Mouse (Mus musculus): ENCODE measurements around the gene Sox5. TPM values are rescaled to one million over a fixed set of nuclear protein-coding genes. Genes with fewer than 3 reads are reported as not detected.

Gene Sox5
- polyA plus RNA-seq, 1 experiment: 0.85 TPM

GRCm38 (mm10) chr6:144445761-144446373, 335.9 kb downstream of the Sox5 start:
- no peak overlapping the region for H3K27ac ChIP-seq (ENCODE audit: insufficient read depth, low read depth, low read length)
- TF ChIP-seq POLR2A (IDR thresholded peaks at IDR 0.05; ENCODE audit: low read depth, low read length) (no peak), CTCF (IDR thresholded peaks at IDR 0.05; ENCODE audit: extremely low read depth, insufficient read length, insufficient replicate concordance, low read depth, low read length) (no peak)
- H3K27me3 ChIP-seq (ENCODE audit: control insufficient read depth, insufficient read depth, low read length): no peaks in the 10 kb centered on the region
- H3K4me1 ChIP-seq (ENCODE audit: control insufficient read depth, insufficient read depth, insufficient read length, low read length): no peaks in the 10 kb centered on the region
- no peak overlapping the region for H3K4me3 ChIP-seq (ENCODE audit: low read depth, low read length)
- WGBS: 85% methylated on average over 8 of the region's 8 CpGs
- no peaks in the 10 kb centered on the region for H3K36me3 ChIP-seq (ENCODE audit: control insufficient read depth, insufficient read depth, low read length)

GRCm38 (mm10) chr6:144444367-144444766, 337.4 kb downstream of the Sox5 start:
- TF ChIP-seq CTCF (IDR thresholded peaks at IDR 0.05; ENCODE audit: extremely low read depth, insufficient read length, insufficient replicate concordance, low read depth, low read length): no peak
- TF ChIP-seq POLR2A (IDR thresholded peaks at IDR 0.05; ENCODE audit: low read depth, low read length): no peak
- H3K4me1 ChIP-seq (ENCODE audit: control insufficient read depth, insufficient read depth, insufficient read length, low read length): no peaks in the 10 kb centered on the region

GRCm38 (mm10) chr6:144443681-144444080, 338.1 kb downstream of the Sox5 start:
- no peak for TF ChIP-seq POLR2A (IDR thresholded peaks at IDR 0.05; ENCODE audit: low read depth, low read length)
- no peak for TF ChIP-seq CTCF (IDR thresholded peaks at IDR 0.05; ENCODE audit: extremely low read depth, insufficient read length, insufficient replicate concordance, low read depth, low read length)
- no peaks in the 10 kb centered on the region for H3K36me3 ChIP-seq (ENCODE audit: control insufficient read depth, insufficient read depth, low read length)
- no peaks in the 10 kb centered on the region for H3K4me1 ChIP-seq (ENCODE audit: control insufficient read depth, insufficient read depth, insufficient read length, low read length)
- no peak overlapping the region for H3K27ac ChIP-seq (ENCODE audit: insufficient read depth, low read depth, low read length)
- no peaks in the 10 kb centered on the region for H3K27me3 ChIP-seq (ENCODE audit: control insufficient read depth, insufficient read depth, low read length)
- H3K4me3 ChIP-seq (ENCODE audit: low read depth, low read length): no peak overlapping the region
- WGBS: 50% methylated on average over 1 of the region's 1 CpGs

More at GRCm38 (mm10) chr6:144444367-144444766, 337.4 kb downstream of the Sox5 start:
- WGBS: 83% methylated on average over 5 of the region's 5 CpGs
- Histone ChIP-seq H3K27ac (ENCODE audit: insufficient read depth, low read depth, low read length) (no peak overlapping the region), H3K27me3 (ENCODE audit: control insufficient read depth, insufficient read depth, low read length) (no peaks in the 10 kb centered on the region), H3K4me3 (ENCODE audit: low read depth, low read length) (no peak overlapping the region), H3K36me3 (ENCODE audit: control insufficient read depth, insufficient read depth, low read length) (no peaks in the 10 kb centered on the region)

DNA sequence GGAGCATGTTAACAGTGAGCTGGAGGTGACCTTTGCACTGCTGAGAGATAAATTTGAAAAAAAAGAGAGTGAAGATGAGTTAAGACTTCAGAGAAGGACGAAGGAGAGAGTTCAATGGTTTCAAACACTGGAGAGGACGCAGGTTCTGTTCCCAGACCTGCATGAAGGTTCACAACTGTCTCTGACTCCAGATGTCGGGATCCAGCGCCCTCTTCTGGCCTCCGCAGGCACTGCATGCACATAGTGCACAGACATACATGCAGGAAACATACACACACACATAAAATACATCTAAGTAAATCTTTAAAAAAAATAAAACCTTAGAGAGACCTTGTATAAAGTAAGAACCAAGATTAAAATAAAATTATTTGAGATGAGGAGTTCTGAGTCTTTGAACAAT, 352.5 kb downstream of the Sox5 start:
- Histone ChIP-seq H3K4me1 (ENCODE audit: control insufficient read depth, insufficient read depth, insufficient read length, low read length) (no peaks in the 10 kb centered on the region), H3K27ac (ENCODE audit: insufficient read depth, low read depth, low read length) (no peak overlapping the region), H3K4me3 (ENCODE audit: low read depth, low read length) (no peak overlapping the region), H3K36me3 (ENCODE audit: control insufficient read depth, insufficient read depth, low read length) (no peaks in the 10 kb centered on the region), H3K27me3 (ENCODE audit: control insufficient read depth, insufficient read depth, low read length) (no peaks in the 10 kb centered on the region)
- no peak for TF ChIP-seq POLR2A (IDR thresholded peaks at IDR 0.05; ENCODE audit: low read depth, low read length)
- peak; percentile 37; the same call in 1 of the 2 replicates for TF ChIP-seq CTCF (IDR thresholded peaks at IDR 0.05; ENCODE audit: extremely low read depth, insufficient read length, insufficient replicate concordance, low read depth, low read length)
- 68% methylated on average over 5 of the region's 5 CpGs for WGBS

DNA sequence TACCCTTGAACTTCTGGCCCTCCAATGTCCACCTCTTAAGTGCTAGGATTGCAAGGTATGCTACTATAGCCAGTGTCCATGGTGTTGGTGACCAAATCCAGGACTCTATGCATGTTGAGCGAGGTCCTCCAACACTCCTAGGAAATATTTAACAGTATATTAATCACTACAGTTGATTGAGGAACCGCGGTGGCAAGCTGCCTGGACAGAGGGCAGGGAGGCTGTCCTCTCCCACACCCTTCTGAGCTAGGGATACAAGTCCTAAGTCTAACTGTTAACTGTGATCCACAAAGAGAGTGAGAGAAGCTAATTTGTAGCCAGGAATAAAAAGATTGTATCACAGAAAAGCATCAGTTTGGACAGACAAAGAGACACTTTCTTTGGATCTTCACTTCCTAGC, 373.7 kb downstream of the Sox5 start:
- Histone ChIP-seq H3K4me1 (ENCODE audit: control insufficient read depth, insufficient read depth, insufficient read length, low read length) (no peaks in the 10 kb centered on the region), H3K4me3 (ENCODE audit: low read depth, low read length) (no peak overlapping the region), H3K27ac (ENCODE audit: insufficient read depth, low read depth, low read length) (no peak overlapping the region), H3K36me3 (ENCODE audit: control insufficient read depth, insufficient read depth, low read length) (no peaks in the 10 kb centered on the region), H3K27me3 (ENCODE audit: control insufficient read depth, insufficient read depth, low read length) (no peaks in the 10 kb centered on the region)
- TF ChIP-seq POLR2A (IDR thresholded peaks at IDR 0.05; ENCODE audit: low read depth, low read length) (no peak), CTCF (IDR thresholded peaks at IDR 0.05; ENCODE audit: extremely low read depth, insufficient read length, insufficient replicate concordance, low read depth, low read length) (no peak)
- whole genome bisulfite sequencing: 37% methylated on average over 3 of the region's 3 CpGs

DNA sequence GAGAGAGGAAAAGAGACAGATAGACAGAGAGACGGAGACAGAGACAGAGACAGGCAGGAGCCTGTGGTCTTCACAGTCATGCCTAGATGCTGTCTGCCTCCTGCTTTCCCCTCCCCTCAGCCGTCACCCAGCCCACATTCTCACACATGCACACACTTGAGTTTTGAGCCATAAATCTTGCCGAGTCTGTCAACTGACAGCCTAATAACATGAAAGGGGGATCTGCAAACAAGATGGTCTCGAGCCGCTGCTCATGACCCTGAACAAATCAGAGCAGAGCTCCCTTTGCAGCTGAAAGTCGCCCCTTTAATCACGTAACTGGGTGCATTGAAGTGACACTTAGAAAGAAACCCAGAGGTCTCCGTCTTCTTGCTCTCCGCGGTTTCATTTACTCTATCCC, 383.7 kb downstream of the Sox5 start:
- Histone ChIP-seq H3K27me3 (ENCODE audit: control insufficient read depth, insufficient read depth, low read length) (no peaks in the 10 kb centered on the region), H3K4me1 (ENCODE audit: control insufficient read depth, insufficient read depth, insufficient read length, low read length) (no peaks in the 10 kb centered on the region), H3K4me3 (ENCODE audit: low read depth, low read length) (no peak overlapping the region), H3K27ac (ENCODE audit: insufficient read depth, low read depth, low read length) (no peak overlapping the region), H3K36me3 (ENCODE audit: control insufficient read depth, insufficient read depth, low read length) (no peaks in the 10 kb centered on the region)
- 23% methylated on average over 10 of the region's 10 CpGs for WGBS
- TF ChIP-seq POLR2A (IDR thresholded peaks at IDR 0.05; ENCODE audit: low read depth, low read length) (no peak), CTCF (IDR thresholded peaks at IDR 0.05; ENCODE audit: extremely low read depth, insufficient read length, insufficient replicate concordance, low read depth, low read length) (no peak)

GRCm38 (mm10) chr6:144393151-144393550, 388.6 kb downstream of the Sox5 start:
- TF ChIP-seq CTCF (IDR thresholded peaks at IDR 0.05; ENCODE audit: extremely low read depth, insufficient read length, insufficient replicate concordance, low read depth, low read length): no peak
- TF ChIP-seq POLR2A (IDR thresholded peaks at IDR 0.05; ENCODE audit: low read depth, low read length): no peak
- no peaks in the 10 kb centered on the region for H3K27me3 ChIP-seq (ENCODE audit: control insufficient read depth, insufficient read depth, low read length)
- H3K4me1 ChIP-seq (ENCODE audit: control insufficient read depth, insufficient read depth, insufficient read length, low read length): no peaks in the 10 kb centered on the region
- H3K36me3 ChIP-seq (ENCODE audit: control insufficient read depth, insufficient read depth, low read length): no peaks in the 10 kb centered on the region
- no peak overlapping the region for H3K4me3 ChIP-seq (ENCODE audit: low read depth, low read length)
- no peak overlapping the region for H3K27ac ChIP-seq (ENCODE audit: insufficient read depth, low read depth, low read length)
- 82% methylated on average over 6 of the region's 6 CpGs for WGBS

Data from small intestine, adult 2 months (tissue).